Mouse (Mus musculus) megakaryocyte, embryonic 14.5 days (primary cell): Measurements from ENCODE around the gene Parvg.

Source experiments
- FLI1 ChIP-seq: IDR thresholded peaks from 2 replicates; pipeline ENCODE4 v1.6.1; 2012; ENCODE audit warnings: low read length, inconsistent platforms, mixed read lengths
- GATA1 ChIP-seq: IDR thresholded peaks from 3 replicates; pipeline ENCODE4 v1.6.1; 2012; ENCODE audit warnings: mixed read lengths, low read length, inconsistent platforms, borderline replicate concordance

DNA sequence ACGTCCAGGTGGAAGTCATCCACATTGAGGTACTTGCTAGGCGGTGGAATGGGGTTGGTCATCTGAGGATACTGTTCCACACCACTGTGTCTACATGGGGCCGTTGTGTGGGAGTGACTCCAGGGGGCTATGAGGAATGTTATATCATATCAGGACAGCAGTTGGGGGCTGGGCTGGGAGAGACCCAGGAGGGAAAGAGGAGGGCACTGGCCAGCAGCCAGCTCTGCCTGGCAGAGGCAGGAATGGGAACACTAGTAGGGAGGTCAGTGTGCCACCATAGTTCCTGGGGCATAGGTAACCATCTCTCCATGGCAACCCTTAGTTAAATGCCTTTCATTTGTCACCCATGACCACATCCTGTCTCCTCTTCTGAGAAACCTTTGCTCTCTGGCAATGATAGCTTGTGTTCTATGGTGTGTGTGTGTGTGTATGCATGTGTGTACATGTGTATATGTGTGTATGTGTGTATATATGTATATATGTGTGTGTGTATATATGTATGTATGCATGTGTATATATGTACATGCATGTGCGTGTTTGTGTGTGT lies 7.3 kb downstream of the Parvg start:
- TF ChIP-seq GATA1 (no peak), FLI1 (no peak)
